Mouse (Mus musculus) embryonic facial prominence, embryonic 14.5 days (tissue): ENCODE results near the gene BC048679. TPM values are rescaled to one million over a fixed set of nuclear protein-coding genes. Genes with fewer than 3 reads are reported as not detected.

Source experiments
- ATAC-seq: fragments of 200-750 bp; cut with Nextera tagmentation; 2 replicates; pipeline ENCODE4 v1.8.0; 2017; ENCODE audit warnings: low read depth, moderate number of reproducible peaks, moderate TSS enrichment
- DNase-seq: peaks from one replicate; pipeline ENCODE4 v3.0.0-alpha.2; 2015; ENCODE audit warnings: low spot score
- H3K27ac ChIP-seq: fragments of 300-500 bp; sonication (generic); replicated peaks from 2 replicates; pipeline ENCODE4 v1.5.1; 2014; ENCODE audit warnings: low read depth, mild to moderate bottlenecking, low read length, moderate library complexity
- H3K27me3 ChIP-seq: fragments of 300-500 bp; sonication (generic); replicated peaks from 2 replicates; pipeline ENCODE4 v1.6.1; 2014; ENCODE audit warnings: low read length; ENCODE audit not compliant: control insufficient read depth, insufficient read depth
- H3K36me3 ChIP-seq: fragments of 300-500 bp; sonication (generic); 2 replicates; pipeline ENCODE4 v1.6.1; 2014; ENCODE audit warnings: low read length, mixed read lengths; ENCODE audit not compliant: control insufficient read depth, insufficient read depth
- H3K4me1 ChIP-seq: fragments of 300-500 bp; sonication (generic); 2 replicates; pipeline ENCODE4 v1.6.1; 2014; ENCODE audit warnings: antibody characterized with exemption, low read length; ENCODE audit not compliant: control insufficient read depth, insufficient read depth
- H3K4me2 ChIP-seq: fragments of 300-500 bp; sonication (generic); 2 replicates; pipeline ENCODE4 v1.6.1; 2014; ENCODE audit warnings: low read depth, mild to moderate bottlenecking, low read length, moderate library complexity, mixed read lengths
- H3K4me3 ChIP-seq: fragments of 300-500 bp; sonication (generic); 2 replicates; pipeline ENCODE4 v1.5.1; 2014; ENCODE audit warnings: low read depth, mild to moderate bottlenecking, low read length
- H3K9ac ChIP-seq: fragments of 300-500 bp; sonication (generic); 2 replicates; pipeline ENCODE4 v1.6.1; 2014; ENCODE audit warnings: low read depth, mild to moderate bottlenecking, low read length, moderate library complexity, mixed read lengths
- H3K9me3 ChIP-seq: fragments of 300-500 bp; sonication (generic); 2 replicates; pipeline ENCODE4 v1.6.1; 2016; ENCODE audit warnings: low read length; ENCODE audit not compliant: control insufficient read depth
- WGBS: fragments of 180-500 bp; shearing (Covaris S2); extraction: QIAGEN DNeasy Blood & Tissue Kit; methylation state at CpG from one replicate; pipeline ENCODE4 v1.1.7; 2014; 5-methylcytosine and 5-hydroxymethylcytosine counted together
- polyA plus RNA-seq: library from polyadenylated mRNA; unstranded; fragments of >200 nt; fragmentation: Nextera tagmentation; extraction: Ambion mirVana; gene quantifications from 2 replicates; pipeline ENCODE4 v1.2.1, GENCODE M21; 2014

The BC048679 gene
- not detected in 2 replicates for polyA plus RNA-seq

GRCm38 (mm10) chr7:81498181-81498580 is at the start of gene BC048679:
TSS of gene BC048679 (minus strand) at chr7:81498281.
- peaks cover 19% of the 10 kb centered on the region; the same call in 1 of the 2 replicates for H3K27me3 ChIP-seq
- 61% methylated on average over 7 of the region's 7 CpGs for WGBS
- no peak within 1 kb of the TSS for H3K9ac ChIP-seq
- no peak within 1 kb of the TSS for H3K27ac ChIP-seq
- no peak within 1 kb of the TSS for H3K4me3 ChIP-seq
- H3K4me1 ChIP-seq, result no peaks in the 10 kb centered on the region
- no peak for ATAC-seq
- H3K4me2 ChIP-seq, result no peak within 1 kb of the TSS
- no peak for DNase-seq
- no peaks in the 10 kb centered on the region for H3K36me3 ChIP-seq
- no peaks in the 10 kb centered on the region for H3K9me3 ChIP-seq

- H3K27ac ChIP-seq, result no peak overlapping the region
- H3K4me3 ChIP-seq, result no peak overlapping the region
- H3K36me3 ChIP-seq, result no peaks in the 10 kb centered on the region
- ATAC-seq (no peak), DNase-seq (no peak)
- H3K27me3 ChIP-seq, result no peaks in the 10 kb centered on the region
- no peak overlapping the region for H3K9ac ChIP-seq
- H3K4me1 ChIP-seq, result no peaks in the 10 kb centered on the region
- 83% methylated on average over 8 of the region's 8 CpGs for WGBS
- no peaks in the 10 kb centered on the region for H3K9me3 ChIP-seq
- no peak overlapping the region for H3K4me2 ChIP-seq
Observed at GRCm38 (mm10) chr7:81542934-81543333, 44.9 kb upstream of the BC048679 start.

GRCm38 (mm10) chr7:81541924-81542524 is 43.9 kb upstream of the BC048679 start:
- H3K4me2 ChIP-seq, result no peak overlapping the region
- no peak for DNase-seq
- H3K27me3 ChIP-seq, result no peaks in the 10 kb centered on the region
- H3K36me3 ChIP-seq, result no peaks in the 10 kb centered on the region
- H3K4me3 ChIP-seq, result no peak overlapping the region
- 82% methylated on average over 7 of the region's 7 CpGs for WGBS
- ATAC-seq, result no peak
- H3K4me1 ChIP-seq, result no peaks in the 10 kb centered on the region
- no peaks in the 10 kb centered on the region for H3K9me3 ChIP-seq
- no peak overlapping the region for H3K27ac ChIP-seq
- no peak overlapping the region for H3K9ac ChIP-seq

GRCm38 (mm10) chr7:81540999-81541398 is 42.9 kb upstream of the BC048679 start:
- Histone ChIP-seq H3K4me1 (no peaks in the 10 kb centered on the region), H3K36me3 (no peaks in the 10 kb centered on the region), H3K27me3 (no peaks in the 10 kb centered on the region), H3K27ac (no peak overlapping the region), H3K4me3 (no peak overlapping the region), H3K9ac (no peak overlapping the region), H3K4me2 (no peak overlapping the region), H3K9me3 (no peaks in the 10 kb centered on the region)
- WGBS, result 60% methylated on average over 1 of the region's 1 CpGs
- DNase-seq (no peak), ATAC-seq (no peak)

GRCm38 (mm10) chr7:81539565-81539964 is 41.5 kb upstream of the BC048679 start:
- H3K4me3 ChIP-seq, result no peak overlapping the region
- H3K27me3 ChIP-seq, result no peaks in the 10 kb centered on the region
- 16% methylated on average over 2 of the region's 2 CpGs for WGBS
- DNase-seq, result no peak
- H3K27ac ChIP-seq, result no peak overlapping the region
- H3K4me2 ChIP-seq, result no peak overlapping the region
- H3K4me1 ChIP-seq, result no peaks in the 10 kb centered on the region
- ATAC-seq, result no peak
- peaks cover 10% of the 10 kb centered on the region for H3K36me3 ChIP-seq
- no peak overlapping the region for H3K9ac ChIP-seq
- no peaks in the 10 kb centered on the region for H3K9me3 ChIP-seq

- H3K27ac ChIP-seq, result no peak overlapping the region
- H3K27me3 ChIP-seq, result no peaks in the 10 kb centered on the region
- no peak overlapping the region for H3K9ac ChIP-seq
- DNase-seq (peak; percentile 27), ATAC-seq (no peak)
- no peak overlapping the region for H3K4me3 ChIP-seq
- WGBS, result 50% methylated on average over 2 of the region's 2 CpGs
- H3K4me1 ChIP-seq, result no peaks in the 10 kb centered on the region
- peaks cover 13% of the 10 kb centered on the region; the same call in 1 of the 2 replicates for H3K9me3 ChIP-seq
- peaks cover 24% of the 10 kb centered on the region for H3K36me3 ChIP-seq
- H3K4me2 ChIP-seq, result no peak overlapping the region
Observed at GRCm38 (mm10) chr7:81538070-81538675, 40.1 kb upstream of the BC048679 start.

- 84% methylated on average over 4 of the region's 4 CpGs for WGBS
- DNase-seq, result no peak
Observed at GRCm38 (mm10) chr7:81536478-81536877, 38.4 kb upstream of the BC048679 start.

GRCm38 (mm10) chr7:81531462-81531861 is 33.4 kb upstream of the BC048679 start:
- Histone ChIP-seq H3K4me2 (no peak overlapping the region), H3K4me1 (no peaks in the 10 kb centered on the region), H3K9ac (no peak overlapping the region), H3K27me3 (no peaks in the 10 kb centered on the region), H3K36me3 (peaks cover 84% of the 10 kb centered on the region), H3K9me3 (peaks cover 14% of the 10 kb centered on the region; the same call in 1 of the 2 replicates), H3K4me3 (no peak overlapping the region), H3K27ac (no peak overlapping the region)
- DNase-seq (no peak), ATAC-seq (no peak)
- 77% methylated on average over 1 of the region's 1 CpGs for WGBS

More at GRCm38 (mm10) chr7:81536478-81536877, 38.4 kb upstream of the BC048679 start:
- ATAC-seq, result no peak
- Histone ChIP-seq H3K9me3 (peaks cover 14% of the 10 kb centered on the region; the same call in 1 of the 2 replicates), H3K4me1 (no peaks in the 10 kb centered on the region), H3K9ac (no peak overlapping the region), H3K4me2 (no peak overlapping the region), H3K27me3 (no peaks in the 10 kb centered on the region), H3K27ac (no peak overlapping the region), H3K36me3 (peaks cover 41% of the 10 kb centered on the region), H3K4me3 (no peak overlapping the region)

GRCm38 (mm10) chr7:81528918-81529317 is 30.8 kb upstream of the BC048679 start:
- Histone ChIP-seq H3K4me1 (peaks cover 11% of the 10 kb centered on the region), H3K27me3 (no peaks in the 10 kb centered on the region), H3K9ac (no peak overlapping the region), H3K4me2 (no peak overlapping the region), H3K27ac (no peak overlapping the region), H3K4me3 (no peak overlapping the region), H3K36me3 (peaks cover 81% of the 10 kb centered on the region), H3K9me3 (peaks cover 9% of the 10 kb centered on the region; the same call in 1 of the 2 replicates)
- no peak for ATAC-seq
- DNase-seq, result no peak
- 90% methylated on average over 8 of the region's 8 CpGs for WGBS
